Mouse (Mus musculus) liver, postnatal 0 days (tissue): ENCODE measurements around the gene Tmem45a. TPM values are rescaled to one million over a fixed set of nuclear protein-coding genes. Genes with fewer than 3 reads are reported as not detected.

Source experiments
- ATAC-seq: fragments of 200-750 bp; cut with Nextera tagmentation; 2 replicates; pipeline ENCODE4 v1.8.0; 2017; ENCODE audit warnings: mild to moderate bottlenecking, moderate library complexity
- DNase-seq: peaks from one replicate; pipeline ENCODE4 v3.0.0-alpha.2; 2016
- H3K27ac ChIP-seq: fragments of 300-500 bp; sonication (generic); 2 replicates; pipeline ENCODE4 v1.5.1; 2014; ENCODE audit warnings: antibody characterized with exemption, moderate library complexity, mild to moderate bottlenecking, low read depth
- H3K27me3 ChIP-seq: fragments of 300-500 bp; sonication (generic); 2 replicates; pipeline ENCODE4 v1.6.1; 2014; ENCODE audit warnings: low read length, control low read depth, mixed read lengths; ENCODE audit not compliant: insufficient read depth
- H3K36me3 ChIP-seq: fragments of 300-500 bp; sonication (generic); replicated peaks from 2 replicates; pipeline ENCODE4 v1.6.1; 2014; ENCODE audit warnings: mild to moderate bottlenecking, control low read depth, low read length, moderate library complexity, mixed read lengths; ENCODE audit not compliant: insufficient read depth
- H3K4me1 ChIP-seq: fragments of 300-500 bp; sonication (generic); 2 replicates; pipeline ENCODE4 v1.6.1; 2014; ENCODE audit warnings: antibody characterized with exemption, mild to moderate bottlenecking, control low read depth; ENCODE audit not compliant: insufficient read depth
- H3K4me2 ChIP-seq: fragments of 300-500 bp; sonication (generic); 2 replicates; pipeline ENCODE4 v1.6.1; 2014; ENCODE audit warnings: low read depth, mild to moderate bottlenecking, low read length, moderate library complexity, mixed read lengths
- H3K4me3 ChIP-seq: fragments of 300-500 bp; sonication (generic); 2 replicates; pipeline ENCODE4 v1.5.1; 2014; ENCODE audit warnings: low read depth, low read length
- H3K9ac ChIP-seq: fragments of 300-500 bp; sonication (generic); replicated peaks from 2 replicates; pipeline ENCODE4 v1.6.1; 2014; ENCODE audit warnings: mild to moderate bottlenecking, moderate library complexity
- H3K9me3 ChIP-seq: fragments of 300-500 bp; sonication (generic); 2 replicates; pipeline ENCODE4 v1.6.1; 2016; ENCODE audit warnings: mild to moderate bottlenecking, control low read depth, low read length, mixed read lengths
- CTCF ChIP-seq: sonication (generic); IDR thresholded peaks from 2 replicates; pipeline ENCODE4 v1.5.1; 2016; ENCODE audit warnings: antibody characterized with exemption, low read depth
- EP300 ChIP-seq: IDR thresholded peaks from 2 replicates; pipeline ENCODE4 v1.6.1; 2016; ENCODE audit warnings: antibody characterized with exemption, low read depth, mild to moderate bottlenecking
- WGBS: fragments of 180-500 bp; shearing (Covaris S2); extraction: QIAGEN DNeasy Blood & Tissue Kit; methylation state at CpG from one replicate; pipeline ENCODE4 v1.1.7; 2014; ENCODE audit not compliant: insufficient replicate concordance; 5-methylcytosine and 5-hydroxymethylcytosine counted together
- polyA plus RNA-seq: library from polyadenylated mRNA; unstranded; fragments of >200 nt; fragmentation: Nextera tagmentation; extraction: Ambion mirVana; gene quantifications from 2 replicates; pipeline ENCODE4 v1.2.1, GENCODE M21; 2015

Tmem45a gene
- polyA plus RNA-seq, 1 experiment from 2014 or later = 1.1 TPM

GRCm38 (mm10) chr16:56785943-56786342 lies 100.0 kb downstream of the Tmem45a start:
- 66% methylated on average over 2 of the region's 2 CpGs for WGBS
- Histone ChIP-seq H3K9me3 (no peaks in the 10 kb centered on the region), H3K9ac (no peak overlapping the region), H3K4me2 (no peak overlapping the region), H3K27ac (no peak overlapping the region), H3K36me3 (no peaks in the 10 kb centered on the region), H3K4me3 (no peak overlapping the region), H3K4me1 (no peaks in the 10 kb centered on the region), H3K27me3 (no peaks in the 10 kb centered on the region)
- TF ChIP-seq EP300 = no peak
- no peak for TF ChIP-seq CTCF
- DNase-seq (no peak), ATAC-seq (no peak)

GRCm38 (mm10) chr16:56771163-56772105 lies 114.5 kb downstream of the Tmem45a start:
- Histone ChIP-seq H3K4me3 (no peak overlapping the region), H3K9ac (no peak overlapping the region), H3K9me3 (no peaks in the 10 kb centered on the region), H3K4me2 (no peak overlapping the region), H3K27me3 (no peaks in the 10 kb centered on the region), H3K36me3 (no peaks in the 10 kb centered on the region), H3K4me1 (no peaks in the 10 kb centered on the region), H3K27ac (no peak overlapping the region)
- DNase-seq (peak; percentile 36), ATAC-seq (no peak)
- WGBS = 41% methylated on average over 10 of the region's 10 CpGs
- TF ChIP-seq EP300 (no peak), CTCF (peak; percentile 77)

Other genes starting within 250 kb of the Tmem45a start
- 53.9 and 54.1 TPM in 2 replicates for gene Tfg, start 168.7 kb downstream of the Tmem45a start, polyA plus RNA-seq
- gene Adgrg7, start 90.3 kb downstream of the Tmem45a start, polyA plus RNA-seq = 0.04 TPM in 1 of 2 replicates, not detected in the other
- gene Lnp1, start 41.9 kb upstream of the Tmem45a start, polyA plus RNA-seq = not detected in 2 replicates
- gene Tmem45a2, start 185.2 kb upstream of the Tmem45a start, polyA plus RNA-seq = 0.33 and 0.56 TPM in 2 replicates
- 27.6 and 29.9 TPM in 2 replicates for gene Tomm70a, start 235.5 kb upstream of the Tmem45a start, polyA plus RNA-seq